Mouse (Mus musculus): ENCODE measurements around the gene Dhx33.

Dhx33 gene

GRCm38 (mm10) chr11:70980751-70981510 lies 23.3 kb downstream of the Dhx33 start:
- DNase-seq = no peak

DNA sequence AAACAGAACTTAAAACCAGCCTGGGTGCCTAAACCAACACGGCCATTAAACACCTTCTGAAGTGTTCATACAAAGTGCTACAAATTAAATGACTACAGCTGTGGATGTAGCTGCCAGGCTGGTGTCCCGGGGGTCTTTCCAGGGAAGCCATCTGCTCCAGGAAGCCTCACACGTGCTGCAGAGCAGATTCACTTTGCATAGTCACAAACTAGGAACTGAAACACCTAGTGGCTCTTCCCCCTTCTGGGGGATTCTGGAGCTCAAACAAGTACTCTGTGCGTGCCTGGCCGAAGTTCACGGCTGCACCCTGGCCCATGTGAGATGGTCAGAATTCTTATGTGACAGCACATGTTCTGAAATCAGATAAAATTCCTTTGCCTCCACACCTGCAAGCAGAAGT lies 24.0 kb downstream of the Dhx33 start:
- no peak for DNase-seq

GRCm38 (mm10) chr11:70977293-70977692 lies 26.9 kb downstream of the Dhx33 start:
- no peak for DNase-seq

DNA sequence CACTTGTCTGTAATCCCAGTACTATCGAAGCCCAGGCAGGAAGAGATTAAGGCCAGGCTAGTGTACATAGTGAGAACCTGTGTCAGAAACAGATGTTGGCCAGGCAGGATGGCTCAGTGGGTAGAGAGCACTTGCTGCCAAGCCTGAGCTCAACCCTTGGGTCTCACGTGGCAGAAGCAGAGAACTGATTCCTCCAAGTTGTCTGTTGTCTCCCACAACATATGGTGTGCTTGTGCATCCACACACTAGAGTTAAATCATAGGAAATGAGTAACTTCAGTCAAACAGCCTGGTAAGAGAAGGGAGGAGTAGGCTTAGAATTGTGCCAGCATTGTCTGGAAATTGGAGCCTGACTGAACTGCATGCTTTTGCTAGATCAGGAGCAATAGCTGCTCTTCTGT lies 29.0 kb downstream of the Dhx33 start:
- no peak for DNase-seq

GRCm38 (mm10) chr11:70973947-70974346 lies 30.3 kb downstream of the Dhx33 start:
- peak; percentile 20 to 39 for DNase-seq

GRCm38 (mm10) chr11:70972586-70972985 lies 31.7 kb downstream of the Dhx33 start:
- no peak for DNase-seq

DNA sequence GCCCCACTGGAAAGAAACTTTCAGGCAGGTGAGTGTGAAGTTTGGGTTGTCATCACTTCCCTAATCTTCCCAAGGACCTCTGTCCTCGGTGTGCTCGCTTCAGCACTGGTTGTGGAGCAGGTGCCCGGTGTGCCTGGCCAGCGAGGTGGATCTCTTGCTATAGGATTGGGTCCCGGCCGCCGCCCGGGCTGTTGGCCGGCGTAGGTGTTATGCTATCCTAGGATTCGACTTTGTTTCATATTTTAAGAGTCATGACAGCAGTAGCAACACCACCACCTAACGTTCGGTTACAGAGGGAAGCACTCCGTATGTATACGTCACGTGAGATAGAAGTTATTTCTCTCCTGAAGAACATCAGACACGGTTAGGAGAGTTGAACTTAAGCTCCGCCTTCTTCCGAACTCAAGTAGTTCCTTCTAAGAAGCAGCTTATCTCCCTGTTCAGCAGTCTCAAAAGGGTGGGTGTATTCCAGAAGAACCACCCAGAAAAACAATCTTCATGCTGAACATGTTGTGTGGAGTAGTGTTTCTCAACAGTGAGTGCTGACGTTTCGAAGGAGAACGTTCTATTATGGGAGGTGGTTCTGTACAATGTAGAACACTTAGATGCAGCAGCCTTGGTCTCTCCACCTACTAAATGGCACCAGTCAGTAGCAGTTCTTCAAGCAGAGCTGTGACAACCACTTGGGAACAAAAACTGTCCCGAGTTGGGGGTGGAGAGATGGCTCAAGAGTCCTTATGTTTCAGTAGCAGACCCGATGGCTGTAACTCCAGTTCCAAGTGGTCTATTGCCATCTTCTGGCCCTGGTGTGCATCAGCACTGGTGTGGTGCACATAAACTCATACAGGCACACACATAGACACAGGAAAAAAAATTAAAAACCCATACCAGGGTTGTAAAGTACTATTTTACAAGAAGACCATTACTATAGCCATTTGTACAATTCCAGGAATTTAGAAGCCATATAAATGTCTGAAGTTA lies 33.4 kb downstream of the Dhx33 start:
- DNase-seq = peak; percentile 21 to 37

DNA sequence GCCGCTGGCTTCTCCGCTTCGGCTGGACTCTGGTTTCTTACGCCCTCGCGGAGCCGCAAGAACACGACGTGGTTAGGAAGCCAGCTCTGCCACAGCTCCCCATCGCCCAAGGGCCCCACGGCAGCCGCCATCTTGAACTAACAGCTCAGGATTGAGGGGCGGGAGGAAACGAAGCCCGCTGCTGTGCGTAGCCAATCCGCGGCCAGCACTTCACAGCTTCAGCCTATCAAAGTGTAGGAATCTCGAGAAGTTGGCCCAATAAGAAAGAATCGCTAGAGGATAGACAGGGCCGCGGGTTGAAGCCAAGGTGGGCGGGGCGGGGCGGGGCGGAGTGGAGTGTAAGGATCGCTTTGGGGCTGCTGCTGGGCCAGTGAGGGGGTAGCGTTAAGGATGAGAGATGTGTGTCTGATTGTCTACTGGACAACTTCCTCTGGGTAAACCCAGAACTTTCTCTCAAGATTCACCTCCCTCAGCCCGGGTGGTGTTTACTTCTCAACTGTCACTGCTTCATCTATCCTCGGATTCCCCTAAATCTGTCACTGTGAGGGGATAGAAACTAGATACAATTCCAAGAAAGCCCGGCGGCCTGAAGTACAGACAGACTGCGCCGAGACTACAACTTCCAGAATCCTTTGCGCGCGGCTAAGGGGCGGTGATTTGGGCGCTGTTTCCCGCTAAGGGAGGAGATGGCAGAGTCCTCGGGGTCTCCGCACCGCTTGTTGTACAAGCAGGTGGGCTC lies 34.2 kb downstream of the Dhx33 start, which contains the start of the genes Nup88 and Rpain:
TSS of gene Nup88 (minus strand) at position 153 of the 739 bp plus-strand sequence.
TSS of gene Rpain (plus strand) at position 393 of the 739 bp plus-strand sequence.
- DNase-seq = peak; percentile 88 to 89

DNA sequence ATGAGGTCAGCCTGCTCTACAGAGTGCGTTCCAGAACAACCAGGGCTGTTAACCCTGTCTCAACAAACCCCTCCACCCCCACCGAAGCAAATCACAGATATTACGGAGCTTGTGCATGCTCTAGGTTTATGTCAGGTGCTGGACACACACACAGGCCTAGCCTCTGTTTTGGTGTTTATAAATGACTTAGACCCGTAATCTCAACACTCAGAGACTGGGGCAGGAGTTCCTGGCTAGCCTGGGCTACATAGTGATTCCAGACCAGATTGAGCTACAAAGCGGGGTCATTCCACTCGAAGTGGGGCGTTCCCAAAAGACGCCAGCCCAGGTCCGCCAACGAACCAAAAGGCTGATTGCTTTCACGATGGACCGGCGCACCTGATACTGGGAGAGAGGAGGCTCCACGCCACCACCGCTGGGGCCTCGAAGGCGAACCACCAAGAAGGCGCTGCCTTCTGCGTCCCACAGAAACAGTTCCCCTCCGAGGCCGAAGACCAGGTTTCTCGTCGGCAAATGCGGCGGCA lies 34.9 kb downstream of the Dhx33 start:
- no peak for DNase-seq

DNA sequence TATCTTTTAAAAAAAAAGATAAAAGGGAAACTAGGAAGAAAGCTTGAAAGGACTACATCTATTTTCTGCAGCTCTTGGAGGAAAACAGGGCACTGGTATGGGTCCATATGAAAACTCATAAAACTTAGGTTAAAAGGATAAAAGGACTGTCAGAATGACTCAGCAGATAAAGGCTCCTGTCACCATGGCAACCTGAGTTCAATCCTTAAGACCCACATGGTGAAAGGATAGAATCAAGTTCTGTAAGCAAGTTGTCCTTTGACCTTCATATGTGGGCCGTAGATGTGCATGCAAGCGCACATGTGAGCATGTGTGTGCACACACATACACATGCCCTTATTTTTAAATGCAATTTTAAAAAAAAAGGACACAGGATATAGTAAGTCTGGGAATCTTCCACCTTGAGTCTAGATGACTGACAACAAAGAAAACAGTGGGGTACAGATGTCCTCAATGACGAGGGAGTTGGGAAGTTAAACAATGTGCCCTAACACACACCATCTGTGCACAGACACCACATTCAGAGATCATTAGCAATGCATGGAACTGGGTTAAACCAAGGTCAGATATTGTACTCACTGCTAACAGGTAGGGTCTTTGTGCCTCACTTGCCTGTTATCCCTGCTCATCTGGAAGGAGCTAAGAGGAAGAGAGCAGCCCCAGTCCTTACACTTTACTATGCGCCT lies 39.9 kb downstream of the Dhx33 start:
- no peak for DNase-seq

DNA sequence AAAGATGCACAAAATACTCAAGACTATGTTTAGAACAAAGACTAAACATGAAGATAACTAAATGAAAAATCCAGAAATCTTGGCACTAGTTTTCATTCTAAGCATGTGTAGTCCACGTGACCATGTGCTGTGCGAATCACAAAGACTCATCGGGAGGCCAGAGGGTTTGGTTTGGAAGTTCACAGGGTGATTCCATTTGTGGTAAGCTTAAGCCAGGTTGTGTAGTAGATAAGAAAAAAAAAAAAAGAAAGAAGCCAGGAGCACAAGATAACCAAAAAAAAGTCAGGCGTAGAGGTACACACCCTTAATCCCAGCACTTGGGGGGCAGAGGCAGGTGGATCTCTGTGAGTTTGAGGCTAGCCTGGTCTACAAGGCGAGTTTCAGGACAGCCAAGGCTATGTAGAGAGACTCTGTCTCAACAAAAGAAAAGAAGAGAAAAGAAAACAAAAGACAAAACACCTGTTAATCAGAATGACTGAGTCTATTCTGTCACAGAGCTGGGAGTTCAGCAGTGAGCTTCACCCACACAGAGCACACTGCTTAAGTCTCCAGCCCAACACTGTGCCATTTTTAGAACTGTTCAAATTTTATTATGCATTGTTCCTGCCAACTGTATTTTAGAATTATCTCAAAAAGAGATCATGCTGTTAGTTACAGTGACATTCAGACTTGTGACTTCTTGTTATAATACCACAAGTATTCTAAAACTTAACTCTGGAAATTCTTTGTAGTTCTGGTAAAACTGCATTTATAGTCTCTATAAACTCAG lies 43.3 kb downstream of the Dhx33 start:
- no peak for DNase-seq

DNA sequence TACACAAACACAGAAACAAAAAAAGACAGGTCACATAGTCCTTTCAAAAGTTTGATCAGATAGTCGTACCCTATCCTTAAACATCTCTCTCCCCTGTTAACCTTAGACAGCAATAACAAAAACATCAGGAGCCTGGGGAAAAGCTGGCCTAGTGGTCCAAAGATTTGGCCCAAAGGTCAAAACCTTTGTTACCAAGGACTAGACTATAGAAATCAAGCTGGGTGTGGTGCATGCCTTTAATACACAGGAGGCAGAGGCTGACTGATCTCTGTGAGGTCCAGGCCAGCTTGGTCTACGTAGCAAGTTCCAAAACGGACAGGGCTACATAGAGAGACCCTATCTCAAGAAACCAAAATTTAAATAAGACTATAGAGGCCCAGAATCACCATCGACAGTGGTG lies 49.5 kb downstream of the Dhx33 start:
- no peak for DNase-seq

- no peak for DNase-seq
These were observed 59.1 kb downstream of the Dhx33 start for GRCm38 (mm10) chr11:70944935-70945817.

GRCm38 (mm10) chr11:70943651-70944050 lies 60.6 kb downstream of the Dhx33 start:
- DNase-seq = no peak

DNA sequence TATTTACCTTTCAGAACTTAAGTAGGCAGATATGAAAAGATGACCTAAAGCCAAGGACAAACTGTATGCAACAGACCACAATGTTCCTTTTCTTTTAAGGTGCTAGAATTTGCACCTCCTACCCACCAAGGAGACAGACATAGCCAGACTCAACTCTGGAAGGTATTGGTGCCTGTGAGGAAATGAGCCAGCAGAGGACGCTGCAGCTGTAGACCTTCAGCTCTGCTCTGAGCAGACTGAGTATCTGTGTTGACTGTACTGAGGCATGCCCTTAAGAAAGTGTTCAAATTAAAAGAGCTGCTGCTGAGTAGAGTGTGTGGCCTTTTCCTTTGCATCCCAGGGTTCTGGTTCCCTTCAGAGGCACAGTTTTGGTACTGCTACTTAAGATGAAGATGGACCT lies 61.6 kb downstream of the Dhx33 start:
- no peak for DNase-seq

- DNase-seq = no peak
These were observed 68.9 kb downstream of the Dhx33 start for GRCm38 (mm10) chr11:70935316-70935715.
